Mouse (Mus musculus): ENCODE measurements at regions not wholly inside any gene's neighbourhood (a gene's known extent, or its start where the extent isn't known, plus 50 kb on each side); places are given as distances from the start of the nearest gene placed in this dataset.
A peak's percentile ranks its signal among the peaks of the same experiment; 100 is the strongest.

- no peak for DNase-seq (ENCODE audit: low read depth, low spot score)
Observed at GRCm38 (mm10) chr15:3171774-3172173, 96.6 kb upstream of the Selenop start.

- DNase-seq (ENCODE audit: low read depth, low spot score): no peak
Observed at GRCm38 (mm10) chr15:3174072-3174471, 94.3 kb upstream of the Selenop start.

DNA sequence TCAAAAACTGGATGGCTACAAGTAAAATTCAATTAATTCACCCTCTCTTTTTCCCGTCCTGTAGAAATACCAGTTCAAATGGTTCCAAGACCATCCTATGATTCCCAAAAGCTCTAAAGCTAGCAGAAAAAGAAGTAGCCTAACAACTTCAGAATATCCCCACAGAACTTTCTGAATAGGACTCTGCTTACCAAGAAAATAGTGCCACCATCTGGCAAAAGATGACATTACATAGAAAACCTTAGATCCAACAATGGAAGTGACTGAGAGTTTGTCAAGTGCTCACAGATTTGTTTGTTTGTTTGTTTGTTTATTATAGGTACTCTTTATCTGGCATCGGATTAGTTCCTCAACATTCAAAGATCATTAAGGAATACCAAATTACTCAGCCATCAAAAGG is 93.5 kb upstream of the Selenop start:
- peak; percentile 54 for DNase-seq (ENCODE audit: low read depth, low spot score)

DNA sequence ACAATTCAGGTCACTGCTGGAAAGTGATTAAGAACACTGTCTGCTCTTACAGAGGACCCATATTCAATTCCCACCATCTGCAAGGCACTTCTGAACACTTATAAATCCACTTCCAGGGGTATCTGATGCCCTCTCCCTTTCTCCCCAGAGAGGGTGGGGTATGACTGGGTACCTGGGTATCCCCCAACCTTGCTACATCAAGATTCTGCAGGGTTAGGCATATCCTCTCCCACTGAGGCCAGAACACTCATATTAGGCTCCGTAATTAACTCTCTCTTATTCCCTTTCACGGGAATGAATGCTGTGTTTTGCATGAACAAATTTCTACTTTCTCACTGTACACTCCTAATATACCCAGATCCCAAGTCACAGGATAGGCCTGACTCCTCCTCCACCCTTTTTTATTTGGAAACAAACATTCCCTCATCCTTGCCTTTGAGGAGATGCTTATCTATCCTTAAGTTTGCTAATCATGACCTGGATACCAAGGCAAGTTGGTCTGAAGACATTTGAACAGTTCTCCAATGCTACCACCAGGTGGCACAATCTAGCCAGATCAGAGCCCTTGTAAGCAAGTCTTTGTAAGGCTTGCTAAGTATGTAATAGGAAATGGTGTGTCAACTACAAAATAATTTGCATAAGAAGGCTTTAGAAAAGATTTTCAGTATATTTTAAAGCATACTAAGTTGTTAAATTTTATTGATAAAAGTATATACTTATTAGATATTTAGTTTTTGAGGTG is 66.3 kb upstream of the Selenop start:
- DNase-seq (ENCODE audit: low read depth, low spot score): peak; percentile 85

GRCm38 (mm10) chr15:3205522-3205921 is 62.8 kb upstream of the Selenop start:
- DNase-seq (ENCODE audit: low read depth, low spot score): peak; percentile 60

DNA sequence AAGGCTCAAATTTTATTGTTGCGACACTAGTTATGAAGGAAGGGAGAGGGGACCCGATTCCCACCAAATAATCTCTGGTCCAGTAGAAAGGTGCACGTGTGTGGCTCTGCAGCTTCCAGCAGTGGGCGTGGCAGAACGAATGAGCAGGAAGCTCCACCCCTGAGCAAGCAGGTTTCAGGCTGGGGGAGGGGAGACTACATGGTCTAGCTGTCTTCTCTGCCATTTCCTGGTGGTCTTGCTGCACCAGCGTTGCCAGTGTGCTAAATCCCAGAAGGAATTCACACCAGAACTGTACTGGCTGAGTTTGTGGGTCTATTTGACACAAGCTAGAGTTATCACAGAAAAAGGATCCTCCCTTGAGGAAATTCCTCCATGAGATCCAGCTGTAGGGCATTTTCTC is 62.3 kb upstream of the Selenop start:
- DNase-seq (ENCODE audit: low read depth, low spot score): peak; percentile 44

DNA sequence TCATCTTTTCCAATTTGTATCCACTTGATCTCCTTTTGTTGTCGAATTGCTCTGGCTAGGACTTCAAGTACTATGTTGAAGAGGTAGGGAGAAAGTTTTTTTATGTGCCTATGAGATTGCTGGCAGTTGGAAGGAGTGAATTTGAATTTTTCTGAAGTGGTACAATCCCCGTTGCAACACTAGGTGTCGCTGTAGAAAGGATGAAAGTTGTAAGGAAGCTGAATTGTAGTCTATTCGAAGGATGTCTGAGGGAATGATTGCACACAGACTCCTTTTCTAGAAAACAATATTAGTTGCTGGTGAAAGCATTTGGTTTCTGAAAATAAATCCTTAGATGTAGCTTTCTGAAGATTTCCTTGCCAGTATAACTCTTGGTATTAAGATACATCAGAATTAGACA is 54.6 kb upstream of the Selenop start:
- DNase-seq (ENCODE audit: low read depth, low spot score): peak; percentile 56

DNA sequence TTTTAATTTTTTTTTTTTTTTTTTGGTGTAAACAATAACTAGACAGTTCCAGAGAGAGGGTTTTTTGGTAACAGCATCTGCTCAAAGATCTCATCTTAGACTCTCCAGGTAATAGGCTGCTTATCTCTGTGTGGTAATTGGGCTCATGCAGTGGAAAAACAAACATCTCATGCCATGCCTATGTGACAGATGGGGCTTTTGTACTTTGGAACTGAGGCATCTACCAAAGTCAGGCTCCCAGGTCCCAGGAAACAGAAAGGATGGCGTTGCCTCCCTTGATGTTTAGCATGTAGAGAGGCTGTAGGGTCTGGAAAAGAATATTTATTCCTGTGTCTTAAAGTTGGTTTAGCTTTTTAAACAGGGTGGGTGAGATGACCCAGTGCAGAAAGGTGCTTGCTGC is 53.1 kb upstream of the Selenop start:
- DNase-seq (ENCODE audit: low read depth, low spot score): no peak
